Mouse (Mus musculus) cerebellum, postnatal 36 days (tissue): ENCODE measurements around the gene Axl.
"Not testable (repeated sequence)": the region's sequence is repeated elsewhere in the genome, so short reads cannot be mapped to it uniquely, and the experiment has no call there.

ENCODE experiments used
- DNase-seq, 2 experiments: peaks; one replicate each; pipeline ENCODE4 v3.0.0; 2021 to 2022; ENCODE audit warnings: mixed read lengths in 2 of 2

Gene Axl

DNA sequence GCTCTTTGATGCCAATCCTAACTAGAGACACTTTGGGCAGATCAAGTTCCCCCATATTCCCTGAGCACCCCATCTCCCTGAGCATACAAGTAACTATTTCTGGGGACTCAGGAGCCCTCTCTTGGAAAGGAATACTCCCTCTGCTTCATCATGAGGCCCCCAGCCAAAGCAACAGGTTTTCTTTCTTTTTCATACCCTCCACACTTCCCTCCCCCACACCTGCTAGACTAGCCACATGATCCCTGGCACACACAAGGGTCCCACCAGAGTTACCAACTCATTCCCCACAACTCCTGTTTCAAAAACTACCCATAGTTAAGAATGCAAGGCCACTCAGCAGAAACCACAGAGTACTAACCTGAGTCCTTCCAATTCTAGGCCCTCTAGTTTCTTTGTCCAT, 35.4 kb downstream of the Axl start:
- no peak for DNase-seq

- no peak for DNase-seq
These were observed 41.7 kb downstream of the Axl start for GRCm38 (mm10) chr7:25746844-25747243.

DNA sequence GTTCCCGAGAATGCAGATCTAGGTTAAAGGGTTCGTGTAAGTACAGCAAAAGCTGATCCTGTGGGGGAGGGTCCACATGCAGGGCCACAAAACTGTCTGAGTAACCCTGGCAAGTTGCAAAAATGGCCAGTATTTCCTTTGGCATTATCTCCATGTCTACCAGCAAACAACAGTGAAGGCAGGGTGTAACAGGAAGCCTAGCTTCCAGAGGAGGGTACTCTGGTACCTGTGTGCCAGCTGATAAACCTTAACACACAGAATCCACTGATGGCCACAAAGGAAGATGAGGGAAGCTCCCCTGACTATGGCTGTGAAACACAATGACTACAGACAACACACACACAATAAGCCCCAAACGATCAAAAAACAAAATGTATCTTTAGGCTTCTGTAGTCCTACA, 50.2 kb downstream of the Axl start:
- DNase-seq = no peak

DNA sequence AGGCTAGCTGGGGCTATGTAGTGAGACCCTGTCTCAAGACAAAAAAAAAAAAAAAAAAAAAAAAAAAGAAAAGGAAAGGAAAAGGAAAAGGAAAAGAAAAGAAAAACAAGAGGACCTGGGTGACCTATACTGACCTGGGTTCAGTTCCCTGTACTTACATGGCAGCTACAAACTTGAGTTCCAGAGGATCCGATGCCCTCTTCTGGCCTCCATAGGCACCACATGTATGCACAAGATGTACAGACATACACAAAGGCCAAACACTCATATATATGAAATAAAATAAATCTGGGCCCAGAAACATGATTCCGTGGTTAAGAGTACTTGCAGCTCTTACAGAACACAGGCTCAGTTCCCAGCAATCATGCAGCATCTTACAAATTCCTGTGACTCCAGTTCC, 51.6 kb downstream of the Axl start:
- DNase-seq = no peak

DNA sequence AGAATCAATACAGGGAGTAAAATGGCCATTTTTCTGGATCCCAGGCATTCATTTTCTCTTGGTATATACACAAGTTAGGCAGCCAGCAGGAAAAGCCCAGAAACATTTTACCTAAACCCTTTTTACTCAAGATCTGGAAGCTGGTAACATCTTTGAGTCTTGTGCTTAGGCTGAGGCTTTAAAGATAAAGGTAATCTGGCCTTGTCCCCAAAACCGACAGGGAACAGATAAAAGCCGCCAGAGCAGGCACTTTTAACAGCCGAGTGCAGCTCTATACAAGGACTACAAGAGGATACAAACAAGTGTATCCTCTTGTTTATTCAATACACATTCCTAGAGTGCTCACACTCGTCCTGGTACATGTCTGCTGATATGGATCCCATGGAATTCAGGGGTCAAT, 53.5 kb downstream of the Axl start:
- no peak for DNase-seq

DNA sequence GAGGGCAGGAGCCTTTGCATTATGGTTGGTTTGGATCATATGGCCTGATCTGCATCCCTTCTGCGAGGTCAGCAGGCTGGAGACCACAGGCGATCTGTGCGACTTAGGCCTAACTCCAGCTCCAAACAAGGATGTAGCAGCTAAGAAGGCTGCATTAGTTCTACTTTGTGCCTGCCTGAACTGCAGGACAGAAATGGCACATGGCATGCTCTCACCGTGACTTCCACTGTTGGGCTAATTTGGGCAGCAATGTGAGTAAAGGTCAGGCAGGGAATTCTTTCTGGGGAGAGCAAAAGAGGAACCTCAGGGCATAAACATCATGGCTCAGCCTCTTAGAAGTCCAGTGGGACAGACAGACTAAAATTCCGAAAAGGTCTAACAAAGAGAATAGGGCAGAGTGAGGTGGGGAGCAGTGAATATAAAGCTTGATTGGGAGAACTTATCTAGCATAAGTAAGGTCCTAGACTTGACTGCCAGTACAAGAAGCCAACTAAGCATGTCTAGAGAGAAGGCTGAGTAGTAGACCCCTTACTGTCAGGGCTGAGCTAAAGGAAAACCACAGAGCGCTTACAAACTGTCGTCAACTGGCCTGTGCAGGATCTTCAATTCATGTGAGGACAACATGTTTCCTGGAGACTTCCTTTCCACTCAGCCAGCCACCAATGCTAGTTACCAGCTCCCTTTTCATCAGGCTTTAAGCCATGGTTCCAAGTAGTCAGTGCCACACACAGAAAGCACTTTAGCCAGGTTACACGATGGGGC, 57.0 kb downstream of the Axl start:
- DNase-seq = no peak

DNA sequence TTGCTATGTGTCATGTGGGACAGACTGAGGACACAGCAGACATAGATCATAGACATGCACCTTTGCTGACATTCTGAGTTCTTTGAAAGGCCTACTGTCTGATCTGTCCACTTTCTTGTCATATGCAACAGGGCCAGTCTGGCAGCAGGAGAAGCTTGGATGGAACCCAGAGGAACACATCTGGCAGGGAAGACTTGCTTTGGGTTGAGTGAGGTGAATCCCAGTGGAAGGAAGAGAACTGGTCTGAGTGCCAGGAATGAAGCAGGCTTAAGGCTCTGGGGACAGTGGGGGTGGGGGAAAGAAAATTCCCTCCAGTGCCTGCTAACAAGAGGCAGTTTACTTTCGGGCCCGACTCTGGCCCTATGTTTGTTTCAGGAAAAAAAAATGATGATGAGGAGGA, 58.6 kb downstream of the Axl start:
- DNase-seq = no peak

DNA sequence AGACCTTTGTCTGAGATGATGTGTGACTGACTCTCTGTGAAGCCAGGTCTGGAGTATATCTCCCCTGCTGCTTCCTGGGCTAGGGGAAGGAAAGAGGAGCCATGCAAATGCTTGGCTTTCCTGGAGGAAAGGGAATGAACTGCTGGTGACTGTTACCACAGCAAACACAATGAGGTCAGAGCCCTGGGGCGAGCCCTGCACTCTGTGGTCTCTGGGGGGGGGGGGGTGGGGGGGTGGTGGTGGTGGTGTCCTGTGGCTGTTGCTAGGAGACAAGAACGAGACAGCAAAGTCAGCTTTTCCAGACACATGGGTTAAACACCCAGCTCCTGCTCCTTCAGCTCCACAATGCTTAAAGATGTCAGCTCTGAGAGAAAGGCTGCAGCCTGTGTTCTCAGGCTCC, 59.1 kb downstream of the Axl start:
- DNase-seq = no peak

DNA sequence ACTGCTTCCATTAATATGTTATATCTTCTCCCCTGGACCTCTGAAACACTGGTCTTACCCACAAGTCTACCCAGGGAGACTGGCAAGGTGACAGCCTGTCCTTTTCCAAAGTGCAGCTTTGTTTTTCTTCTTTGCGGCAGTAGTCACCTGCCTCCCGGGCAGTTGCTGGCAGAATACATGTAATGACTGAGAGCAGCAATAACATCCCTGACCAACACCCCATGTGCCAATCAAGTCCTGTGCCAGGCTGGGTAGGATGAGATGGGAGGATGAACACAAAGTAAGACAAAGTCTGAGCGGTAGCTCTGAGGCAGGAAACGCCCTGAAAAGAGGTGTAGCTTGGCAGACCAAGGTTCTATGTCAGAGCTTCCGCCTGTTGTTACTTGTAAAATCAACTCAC, 60.7 kb downstream of the Axl start:
- DNase-seq = no peak

GRCm38 (mm10) chr7:25725886-25726285, 62.6 kb downstream of the Axl start:
- no peak for DNase-seq

GRCm38 (mm10) chr7:25721776-25722175, 66.7 kb downstream of the Axl start:
- not testable (repeated sequence) for DNase-seq

DNA sequence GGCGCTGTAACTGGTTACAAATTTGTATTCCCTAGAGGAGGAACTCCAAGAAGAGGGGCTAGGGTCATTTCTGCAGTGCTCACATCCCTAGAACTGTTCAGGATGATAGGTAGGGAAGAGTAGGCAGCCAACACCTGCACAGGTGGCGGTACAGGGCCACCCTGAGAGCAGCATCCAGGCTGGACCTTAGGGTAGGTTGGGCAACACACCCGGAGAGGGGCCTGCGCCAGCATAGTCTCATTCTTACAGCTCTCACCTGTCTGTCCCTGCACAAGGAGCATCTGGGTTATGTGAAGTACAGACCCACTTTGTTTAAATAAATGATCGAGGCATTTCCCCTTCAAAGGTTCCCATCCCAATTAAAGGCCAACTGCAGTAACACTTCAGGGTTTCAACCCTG, 67.7 kb downstream of the Axl start:
- no peak for DNase-seq

DNA sequence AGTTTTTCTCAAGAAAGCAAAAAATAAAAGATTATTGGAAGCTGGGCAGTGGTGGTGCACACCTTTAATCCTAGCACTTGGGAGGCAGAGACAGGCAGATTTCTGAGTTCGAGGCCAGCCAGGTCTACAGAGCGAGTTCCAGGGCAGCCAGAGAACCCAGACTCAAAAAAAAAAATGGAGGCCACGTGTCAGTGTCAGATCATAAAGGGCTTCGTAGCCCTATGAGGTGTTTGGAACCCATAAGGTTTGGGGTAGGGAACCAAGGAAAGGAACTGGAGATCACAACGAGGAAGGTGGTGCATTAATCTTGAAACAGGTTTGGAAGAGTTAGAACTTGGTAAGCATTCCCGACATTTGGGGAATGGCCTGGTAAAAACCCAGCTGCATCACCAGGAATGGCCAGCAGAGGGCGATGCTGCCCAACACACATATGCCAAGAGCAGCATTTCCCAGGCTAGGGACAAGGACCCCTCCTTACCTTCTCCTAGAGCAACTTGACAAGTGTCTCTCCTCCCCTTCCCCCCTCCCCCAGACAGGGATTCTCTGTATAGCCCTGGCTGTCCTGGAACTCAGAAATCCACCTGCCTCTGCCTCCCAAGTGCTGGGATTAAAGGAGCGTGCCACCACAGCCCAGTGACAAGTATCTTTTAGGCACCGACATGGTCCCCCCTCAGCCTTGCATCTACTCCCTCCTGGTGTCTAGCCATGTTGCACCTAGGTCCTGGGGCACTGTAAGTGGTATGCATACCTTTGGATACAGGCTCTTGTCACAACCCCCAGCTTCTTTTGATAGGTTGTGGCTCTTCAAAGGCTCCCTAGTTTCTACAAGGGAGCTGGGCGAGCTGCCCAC, 68.5 kb downstream of the Axl start:
- peak; percentile 77 to 85 for DNase-seq

DNA sequence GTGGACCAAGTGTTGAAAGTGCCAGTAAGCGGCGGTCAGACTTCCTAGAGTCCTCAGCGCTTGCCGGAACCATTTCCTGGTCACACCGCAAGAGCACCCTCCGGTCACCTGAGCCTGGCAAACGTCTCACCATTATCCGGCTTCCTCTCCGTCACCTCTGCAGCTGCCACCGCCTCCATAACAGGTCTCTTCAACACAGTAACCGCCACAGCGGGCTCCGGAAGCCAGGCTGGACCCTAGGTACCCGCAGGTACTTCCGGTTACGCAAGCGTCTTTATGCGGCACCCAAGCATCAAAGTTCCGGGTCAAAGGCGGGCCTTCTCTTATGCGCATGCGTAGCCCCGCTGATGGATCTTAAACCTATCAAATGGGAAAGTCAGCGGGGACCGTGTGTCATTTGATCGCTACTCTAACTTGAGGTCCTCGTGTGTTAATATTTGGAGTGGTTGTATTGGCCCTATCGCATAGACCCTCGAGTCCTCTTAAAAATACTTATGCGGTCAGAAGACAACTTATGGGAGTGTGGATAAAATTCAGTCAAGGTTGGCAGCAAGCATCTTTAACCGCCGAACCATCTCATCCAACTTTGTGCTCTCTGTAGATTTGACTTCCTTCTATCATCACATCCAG, 69.6 kb downstream of the Axl start, which contains the start of gene Ccdc97:
Gene Ccdc97, minus strand, starts transcription at position 301 of the 630 bp plus-strand sequence.
- DNase-seq = peak; percentile 92 to 96

GRCm38 (mm10) chr7:25717478-25717877, 71.0 kb downstream of the Axl start:
- no peak for DNase-seq

DNA sequence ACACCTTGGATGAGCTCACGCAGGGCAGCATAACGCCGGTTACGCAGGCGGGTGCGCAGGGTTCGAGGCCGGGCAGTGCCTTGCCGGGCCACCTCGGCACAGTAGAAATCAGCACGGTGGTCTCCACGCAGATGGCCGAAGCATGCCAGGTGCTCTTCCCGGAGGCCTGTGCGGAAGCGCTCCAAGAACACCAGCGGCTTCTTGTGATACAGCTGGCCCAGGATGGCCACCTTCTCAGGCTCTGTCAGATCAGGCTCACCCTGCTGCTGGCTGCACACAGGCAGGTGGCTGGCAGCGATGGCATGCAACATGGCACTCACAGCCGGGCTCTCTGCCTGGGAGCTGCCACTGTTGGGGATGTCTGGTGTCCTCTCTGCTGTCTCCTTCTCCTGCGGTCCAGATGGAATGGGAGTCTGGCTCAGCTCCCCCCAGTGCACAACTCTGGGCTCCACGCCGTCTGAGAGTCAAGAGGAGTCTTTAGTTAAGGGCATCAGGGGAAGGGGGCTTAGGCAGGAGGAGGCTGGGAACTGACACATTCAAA, 72.7 kb downstream of the Axl start:
- DNase-seq = no peak

DNA sequence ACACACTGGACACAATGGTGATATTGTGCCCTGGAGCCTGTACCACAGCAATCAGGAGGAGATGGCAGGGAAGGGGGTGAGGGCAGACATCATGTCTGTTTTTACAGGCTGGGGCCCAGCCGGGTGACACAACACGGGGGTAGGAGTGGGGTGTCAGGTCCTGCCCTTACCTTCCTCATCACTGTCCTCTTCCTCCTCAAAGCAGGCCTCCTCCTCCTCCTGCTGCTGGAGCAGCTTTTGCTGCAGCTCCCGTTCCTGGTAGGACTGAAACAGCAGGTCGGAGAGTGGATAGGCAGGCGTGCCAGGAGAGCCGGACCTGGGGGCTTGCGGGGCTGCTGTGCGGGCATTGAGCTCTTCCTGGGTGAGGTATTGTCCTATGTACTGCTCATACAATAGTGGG, 73.9 kb downstream of the Axl start:
- no peak for DNase-seq

DNA sequence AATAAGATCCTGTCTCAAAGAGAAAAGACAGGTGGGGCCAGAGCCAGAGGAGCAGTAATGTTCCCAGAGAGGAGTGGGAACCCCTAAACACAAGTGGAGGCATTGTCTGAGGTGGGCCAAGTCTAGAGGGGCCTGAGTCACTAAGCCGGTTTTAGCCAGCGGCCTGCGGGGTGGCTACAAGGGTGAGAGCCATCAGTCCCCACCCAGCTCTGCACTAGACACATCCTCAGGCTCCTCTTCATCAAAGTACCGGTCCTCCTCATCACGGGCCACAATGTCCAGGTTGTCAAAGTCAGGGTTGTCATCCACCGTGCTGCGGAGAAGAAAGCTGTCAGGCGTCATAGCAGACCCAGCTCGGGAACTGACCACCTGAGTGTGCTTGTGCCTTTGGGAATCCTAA, 75.7 kb downstream of the Axl start:
- DNase-seq = no peak

GRCm38 (mm10) chr7:25711731-25712197, 76.7 kb downstream of the Axl start:
- peak; percentile 69 to 76 for DNase-seq

- DNase-seq = no peak
These were observed 77.3 kb downstream of the Axl start for GRCm38 (mm10) chr7:25711165-25711564.

DNA sequence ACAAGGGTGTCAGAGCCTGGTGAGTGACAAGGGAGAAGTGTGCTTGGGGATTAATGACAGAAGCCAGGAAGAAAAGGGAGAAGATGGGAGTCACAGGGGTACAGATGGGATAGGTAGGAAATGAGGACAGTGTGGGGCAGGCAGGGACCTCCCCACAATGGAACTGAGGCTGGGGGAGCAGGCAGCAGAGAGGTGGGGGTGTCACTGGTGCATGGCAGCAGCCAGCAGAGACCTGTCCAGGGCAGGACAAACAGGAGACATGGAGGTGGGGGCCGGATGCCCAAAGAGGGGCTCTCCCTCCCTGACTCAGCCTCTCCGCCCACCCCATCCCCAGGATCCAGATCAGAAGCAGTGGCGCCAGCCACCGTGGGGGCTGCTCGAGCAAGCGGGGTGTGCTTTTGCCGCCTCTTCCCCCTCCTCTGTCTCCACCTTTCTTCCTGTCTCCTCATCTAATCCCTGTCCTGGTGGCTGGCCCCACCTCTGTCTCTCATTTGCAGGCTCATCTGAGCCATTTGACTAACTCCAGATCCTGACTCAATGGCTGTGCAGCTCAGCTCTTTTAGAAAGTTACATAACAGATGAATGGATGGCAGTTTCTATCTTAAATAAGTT, 77.9 kb downstream of the Axl start:
- no peak for DNase-seq

DNA sequence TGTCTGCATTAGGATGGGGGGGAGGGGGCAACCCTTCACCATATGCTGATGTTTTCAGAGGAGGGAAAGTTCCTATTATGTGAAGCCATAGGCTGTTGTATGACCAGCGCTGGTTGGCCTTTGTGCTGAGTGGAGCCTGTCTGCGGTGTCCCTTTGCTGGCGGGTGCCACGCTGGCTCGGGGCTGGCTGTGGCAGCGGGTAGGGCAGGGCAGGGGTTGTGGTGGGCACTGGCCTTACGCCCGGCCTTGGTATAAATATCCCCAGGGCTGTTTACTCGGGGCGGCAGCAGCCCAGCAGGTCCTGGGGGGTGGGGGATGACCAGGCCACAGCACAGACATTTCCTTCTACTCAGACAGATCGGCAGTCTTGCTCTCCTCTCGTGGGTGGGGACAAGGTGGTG, 78.5 kb downstream of the Axl start:
- no peak for DNase-seq
